Mouse (Mus musculus) kidney, adult 11 months (tissue): ENCODE results near the gene Pnmal2.

Source experiments
- DNase-seq: peaks from one replicate; pipeline ENCODE4 v3.0.0; 2022

The Pnmal2 gene

GRCm38 (mm10) chr7:16918014-16918413 is 26.5 kb upstream of the Pnmal2 start:
- DNase-seq: no peak

DNA sequence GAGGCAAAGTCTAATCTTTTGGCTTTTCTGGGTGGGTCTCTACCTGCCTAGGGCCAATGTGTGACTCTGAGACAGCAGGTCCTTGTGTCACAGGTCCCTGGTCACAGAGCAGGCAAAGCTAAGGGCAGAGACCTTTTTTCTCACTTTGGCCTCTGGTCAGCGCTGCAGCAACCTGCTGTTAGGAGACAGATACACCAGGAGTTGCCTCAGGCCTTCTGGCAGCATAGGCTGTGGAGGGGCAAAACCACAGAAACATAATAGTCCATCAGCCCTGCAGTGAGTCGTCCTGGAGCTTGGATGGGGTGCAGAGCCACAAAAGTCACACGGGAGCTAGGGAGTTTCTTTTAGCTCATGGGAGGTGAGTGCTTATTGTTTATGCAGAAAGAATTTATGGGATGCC is 25.8 kb upstream of the Pnmal2 start:
- no peak for DNase-seq

DNA sequence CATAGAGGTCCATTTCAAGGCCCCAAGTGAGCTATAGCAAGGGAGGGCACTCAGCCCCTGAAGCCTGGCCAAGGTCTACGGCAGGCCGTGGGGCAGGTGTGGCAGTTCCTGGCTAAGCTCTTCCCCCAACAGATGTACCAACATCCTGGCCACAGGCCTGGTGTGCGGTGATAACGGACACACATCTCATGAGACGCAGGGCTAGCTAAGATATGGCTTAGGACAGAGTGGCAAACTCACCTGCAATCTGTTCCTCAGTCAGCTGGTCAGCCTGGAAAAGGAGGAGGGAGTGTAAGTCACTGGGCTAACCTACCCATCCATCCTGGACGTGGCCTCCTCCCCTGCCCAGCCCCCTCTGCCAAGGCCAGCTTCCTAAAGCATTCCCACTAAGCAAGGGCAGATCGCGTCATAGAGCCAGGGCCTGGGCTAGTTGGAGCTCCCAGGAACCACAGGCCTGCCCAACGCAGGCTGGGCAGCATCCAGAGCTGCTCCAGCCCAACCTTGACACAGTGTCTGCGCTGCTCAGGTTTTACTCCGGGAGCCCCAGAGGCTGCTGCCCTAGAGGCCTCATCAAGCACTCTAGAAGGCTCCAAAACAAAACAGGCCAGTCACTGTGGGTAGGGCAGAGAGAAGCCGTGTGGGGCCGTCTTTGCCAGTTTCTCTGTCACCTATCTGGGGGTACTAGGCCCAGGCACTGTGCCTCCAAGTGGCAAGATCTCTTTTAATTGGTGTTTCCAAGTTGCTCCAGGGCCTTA is 24.9 kb upstream of the Pnmal2 start:
- no peak for DNase-seq

GRCm38 (mm10) chr7:16920150-16920579 is 24.3 kb upstream of the Pnmal2 start:
- no peak for DNase-seq

GRCm38 (mm10) chr7:16920818-16921791 is 23.4 kb upstream of the Pnmal2 start:
- no peak for DNase-seq

DNA sequence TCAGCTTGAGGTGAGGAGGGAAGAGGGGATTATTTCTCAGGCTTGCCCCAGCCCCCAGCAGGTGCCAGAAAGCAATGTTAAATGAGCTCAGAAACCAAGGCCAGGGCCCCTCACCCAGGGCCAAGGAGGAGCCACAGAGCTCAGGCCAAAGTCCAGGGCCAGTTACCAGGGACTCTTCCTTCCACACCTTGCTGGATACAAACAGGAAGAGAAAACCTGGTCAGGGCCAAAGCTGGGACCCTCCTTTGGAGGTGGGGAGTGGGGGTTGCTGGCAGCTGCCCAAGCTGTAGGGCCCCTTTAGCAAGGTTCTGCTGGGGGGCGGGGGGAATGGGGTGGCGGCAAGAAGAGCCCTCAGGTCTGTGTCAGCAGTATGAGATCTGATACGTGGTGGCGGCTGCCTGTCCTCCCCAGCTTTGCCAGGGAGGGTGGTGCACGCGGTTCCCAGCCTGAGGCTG is 22.6 kb upstream of the Pnmal2 start:
- peak; percentile 64 for DNase-seq

DNA sequence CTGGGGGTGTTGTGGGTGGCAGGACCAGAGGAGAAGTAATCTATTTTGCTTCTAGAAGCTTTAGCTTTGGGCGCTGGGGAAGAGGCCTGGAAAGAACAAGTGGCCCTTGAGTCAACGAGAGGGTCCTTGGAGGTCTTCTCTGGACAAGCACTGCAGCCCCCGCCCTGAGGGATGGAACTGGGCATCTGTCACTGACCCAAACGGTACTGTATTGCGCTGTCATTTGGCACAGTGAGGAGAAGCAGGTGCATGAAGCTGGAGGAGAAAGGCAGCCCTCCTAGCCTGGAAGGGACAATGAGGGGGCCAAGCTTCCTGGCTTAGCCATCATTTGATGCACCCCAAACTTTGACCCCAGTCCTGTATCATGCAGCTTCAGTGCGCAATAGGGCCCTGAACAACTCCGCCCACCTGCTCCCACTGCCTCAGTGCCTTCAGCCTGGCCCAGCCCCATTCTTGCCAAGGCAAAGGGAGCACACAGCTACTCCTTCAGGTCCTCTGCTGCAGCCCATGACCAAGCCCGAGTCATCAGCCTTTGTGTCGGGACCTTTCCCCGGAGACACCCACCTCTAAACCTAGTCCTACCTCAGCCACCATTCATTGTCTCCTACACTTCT is 22.0 kb upstream of the Pnmal2 start:
- DNase-seq: no peak

- peak; percentile 51 for DNase-seq
Observed at GRCm38 (mm10) chr7:16923283-16924036, 21.0 kb upstream of the Pnmal2 start.

DNA sequence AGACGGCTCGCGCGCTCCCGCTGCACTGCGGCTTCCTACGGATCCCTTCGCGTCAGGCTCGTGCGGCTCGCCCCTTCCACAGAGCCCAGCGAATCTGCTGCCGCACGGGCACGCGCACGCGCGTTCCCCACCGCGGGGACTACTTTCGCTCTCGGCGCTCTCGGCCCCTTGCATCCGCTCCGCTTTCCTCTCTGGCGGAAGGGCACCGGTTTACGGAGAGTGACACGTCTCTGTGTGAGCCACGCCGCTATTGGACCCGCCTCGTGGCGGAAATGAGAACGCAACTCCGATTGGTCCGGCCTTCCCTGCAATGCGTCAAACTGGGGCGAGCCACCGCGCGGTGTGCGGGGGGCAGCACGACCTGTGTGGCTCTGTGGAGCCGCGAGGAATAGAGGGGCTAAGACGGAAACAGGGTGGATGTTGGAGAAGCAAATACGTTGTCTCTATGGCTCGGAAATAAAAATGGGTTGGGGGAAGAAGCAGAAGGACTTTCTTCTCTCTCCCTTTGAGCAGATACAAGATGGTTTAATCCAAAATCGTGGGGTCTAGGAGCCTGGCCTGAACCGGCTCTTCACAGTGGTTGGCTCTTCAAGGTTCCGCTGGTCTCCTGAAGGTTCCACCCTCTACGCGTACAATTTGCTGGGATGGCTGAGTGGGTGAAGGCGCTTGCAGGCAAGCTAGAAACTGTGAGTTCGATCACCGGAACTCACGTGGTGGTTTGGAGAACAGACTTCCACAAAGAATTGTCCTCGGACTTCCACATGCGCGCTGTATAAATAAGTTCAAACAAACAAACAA is 20.2 kb upstream of the Pnmal2 start, which contains the start of gene Calm3:
Gene Calm3 (minus strand): TSS at position 78 of the 798 bp plus-strand sequence.
- peak; percentile 99 for DNase-seq

GRCm38 (mm10) chr7:16928341-16928740 is 16.1 kb upstream of the Pnmal2 start:
- DNase-seq: no peak

GRCm38 (mm10) chr7:16930850-16931249 is 13.6 kb upstream of the Pnmal2 start:
- no peak for DNase-seq

GRCm38 (mm10) chr7:16931968-16932627 is 12.4 kb upstream of the Pnmal2 start:
- DNase-seq: peak; percentile 67

GRCm38 (mm10) chr7:16932704-16933577 is 11.5 kb upstream of the Pnmal2 start:
- no peak for DNase-seq

DNA sequence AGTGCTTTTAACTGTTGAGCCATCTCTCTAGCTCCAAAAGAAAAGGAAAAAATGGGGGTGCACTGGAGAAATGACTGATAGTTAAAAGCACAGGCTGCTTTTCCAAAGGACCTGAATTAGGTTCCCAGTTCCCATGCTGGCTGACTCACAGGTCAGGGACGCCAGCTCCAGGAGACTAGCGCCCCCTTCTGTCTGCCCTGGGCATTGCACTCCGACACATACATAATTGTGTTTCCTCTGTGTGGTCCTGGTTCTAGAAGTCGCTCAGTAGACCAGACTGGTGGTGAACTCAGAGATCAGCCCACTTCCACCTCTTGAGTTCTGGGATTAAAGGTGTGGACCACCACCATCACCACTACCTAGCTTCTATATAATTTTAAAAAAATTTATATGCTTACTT is 7.2 kb upstream of the Pnmal2 start:
- no peak for DNase-seq

DNA sequence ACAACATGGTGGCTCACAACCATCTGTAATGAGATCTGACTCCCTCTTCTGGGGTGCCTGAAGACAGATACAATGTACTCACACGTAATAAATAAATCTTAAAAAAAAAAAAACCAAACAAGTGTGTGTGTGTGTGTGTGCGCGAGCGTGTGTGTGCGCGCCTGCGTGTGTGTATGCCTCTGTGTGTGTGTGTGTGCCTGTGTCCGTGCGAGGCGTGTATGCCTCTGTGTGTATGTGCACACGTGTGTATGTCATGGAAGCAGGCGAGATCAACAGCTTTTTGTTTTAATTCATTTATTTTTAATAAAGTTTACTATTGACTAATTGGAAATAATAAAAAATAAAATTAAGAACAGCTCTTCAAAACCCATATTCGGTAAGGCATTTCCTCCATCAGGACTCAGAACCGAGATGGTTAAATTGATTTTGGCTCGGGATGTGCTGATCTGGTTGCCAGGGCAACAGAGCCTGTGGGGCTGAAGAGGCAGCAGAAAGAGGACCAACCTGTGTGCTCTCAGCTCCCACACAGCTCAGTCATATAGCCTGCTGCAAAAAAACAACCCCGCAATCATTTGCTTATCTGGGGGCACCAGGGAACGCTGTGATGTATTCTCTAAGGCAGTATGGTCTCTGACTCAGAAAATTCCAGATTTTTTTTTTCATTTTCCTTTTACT is 6.2 kb upstream of the Pnmal2 start:
- DNase-seq: no peak

GRCm38 (mm10) chr7:16940292-16940691 is 4.2 kb upstream of the Pnmal2 start:
- DNase-seq: peak; percentile 51

DNA sequence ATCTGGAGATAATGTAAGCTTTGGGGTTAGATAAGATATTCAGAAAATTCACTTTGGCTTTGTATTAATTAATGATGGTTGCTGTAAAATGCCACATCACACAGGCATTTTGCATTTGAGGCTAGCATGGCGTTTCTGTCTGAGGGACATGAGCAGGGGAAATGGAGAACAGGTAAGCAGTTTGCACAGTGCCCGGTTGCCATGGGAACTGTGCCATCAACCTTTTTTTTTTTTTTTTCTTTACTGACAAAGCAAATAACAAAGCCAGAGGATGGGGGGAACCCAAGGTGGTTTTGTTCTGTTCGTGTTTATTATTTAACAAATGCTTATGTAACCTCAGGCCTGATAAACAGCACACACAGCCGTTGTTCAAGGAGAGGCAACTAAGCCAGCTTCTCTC is 1.6 kb upstream of the Pnmal2 start:
- no peak for DNase-seq

DNA sequence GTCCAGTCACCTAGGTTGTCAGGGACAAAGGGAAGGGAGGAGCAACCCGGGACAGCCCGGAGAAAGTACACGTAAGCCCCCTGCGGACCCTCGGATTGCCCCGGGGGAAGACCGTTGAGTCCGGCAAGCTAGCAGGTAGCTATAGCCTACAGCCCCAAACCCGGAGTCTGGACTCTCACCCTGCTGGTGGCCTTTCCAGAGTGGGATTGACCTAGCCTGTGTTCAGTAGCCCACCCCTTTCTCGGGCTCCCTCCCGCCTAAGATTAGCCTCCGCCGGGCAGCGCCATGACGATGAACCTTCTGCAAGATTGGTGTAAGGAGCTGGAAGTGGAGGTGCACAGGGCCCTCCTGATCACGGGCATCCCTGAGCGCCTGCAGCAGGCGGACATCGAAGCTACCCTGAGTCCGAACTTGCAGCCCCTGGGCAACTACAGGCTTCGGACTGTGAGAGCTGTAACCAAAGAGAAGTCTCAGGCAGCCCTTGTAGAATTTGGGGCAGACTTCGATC is 380 bp downstream of the Pnmal2 start:
- no peak for DNase-seq

DNA sequence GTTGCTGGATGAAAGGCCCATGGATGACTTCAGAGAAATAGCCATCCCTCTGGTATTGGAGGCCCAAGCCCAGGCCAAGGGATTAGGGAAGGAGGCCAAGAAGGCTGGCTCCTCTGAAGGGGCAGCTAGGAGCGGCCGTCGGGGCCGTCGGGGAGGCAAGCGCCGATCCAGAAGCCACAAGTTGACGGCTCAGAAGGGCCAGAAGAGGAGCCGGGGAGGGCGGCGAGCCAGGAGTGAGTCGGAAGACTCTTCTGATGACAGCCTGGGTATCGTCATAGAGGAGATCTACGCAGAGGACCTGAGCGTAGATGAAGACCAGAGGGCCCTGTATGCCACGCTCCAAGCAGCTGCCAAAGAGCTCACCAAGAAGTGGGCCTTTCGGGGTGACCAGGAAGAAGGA is 937 bp downstream of the Pnmal2 start:
- DNase-seq: no peak
